Mouse (Mus musculus) cerebellum, adult 2 months (tissue): Measurements from ENCODE around the gene Dnah17.

Source experiments
- CTCF ChIP-seq: fragments of 200-500 bp; IDR thresholded peaks from 2 replicates; pipeline ENCODE4 v1.5.1; 2011; ENCODE audit warnings: low read depth, mild to moderate bottlenecking, control low read depth, low read length, moderate library complexity, borderline replicate concordance; ENCODE audit not compliant: insufficient read depth
- POLR2A ChIP-seq: fragments of 200-500 bp; IDR thresholded peaks from 2 replicates; pipeline ENCODE4 v1.6.1; 2011; ENCODE audit warnings: low read length, control low read depth, borderline replicate concordance; ENCODE audit not compliant: insufficient read depth

DNA sequence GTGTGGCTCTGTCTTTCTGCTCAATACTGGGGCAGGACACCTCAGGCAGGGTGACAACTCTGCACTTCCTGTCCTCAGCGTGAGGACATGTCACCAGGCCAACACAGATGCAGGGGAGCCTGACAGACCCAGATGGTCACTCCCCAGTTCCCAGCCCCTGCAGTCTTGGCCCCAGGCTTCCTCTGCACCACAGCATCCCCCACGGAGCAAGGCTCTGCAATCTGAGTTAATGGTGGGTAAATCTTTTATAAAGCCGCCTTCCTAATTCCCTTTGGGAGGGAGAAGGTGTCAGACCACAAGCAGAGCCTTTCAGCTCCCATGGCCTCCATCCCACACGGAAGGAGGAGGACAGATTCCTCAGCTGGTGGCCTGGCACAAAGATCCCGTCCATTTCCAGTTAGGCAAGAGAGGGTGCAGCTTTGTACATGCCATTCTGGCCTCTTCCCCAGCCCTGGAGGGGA, 5.8 kb upstream of the Dnah17 start:
- TF ChIP-seq CTCF: no peak
- no peak for TF ChIP-seq POLR2A
